Mouse (Mus musculus) MEL (cell line): Measurements from ENCODE around the gene Hvcn1.

Experiments used
- BHLHE40 ChIP-seq: IDR thresholded peaks from 2 replicates; pipeline ENCODE4 v1.6.1; 2012; ENCODE audit warnings: low read depth, mild to moderate bottlenecking, inconsistent platforms, low read length, improper control_type of control experiment, borderline replicate concordance
- CTCF ChIP-seq, 3 experiments: IDR thresholded peaks in 2 of 3; conservative IDR thresholded peaks in 1 of 3; 2 replicates each; pipeline ENCODE4 v1.5.1; 2011 to 2012; ENCODE audit warnings: low read length in 3 of 3, low read depth in 2 of 3, mild to moderate bottlenecking in 2 of 3, improper control_type of control experiment in 1 of 3, inconsistent platforms in 1 of 3, mixed read lengths in 1 of 3, moderate library complexity in 1 of 3; ENCODE audit not compliant: control insufficient read depth in 1 of 3, insufficient read depth in 1 of 3, poor library complexity in 1 of 3, severe bottlenecking in 1 of 3
- HCFC1 ChIP-seq: IDR thresholded peaks from 2 replicates; pipeline ENCODE4 v1.6.1; 2012; ENCODE audit warnings: low read depth, mild to moderate bottlenecking, inconsistent platforms, low read length, improper control_type of control experiment, moderate library complexity
- MAFK ChIP-seq: IDR thresholded peaks from 2 replicates; pipeline ENCODE4 v1.6.1; 2011; ENCODE audit warnings: low read depth, mild to moderate bottlenecking, low read length, improper control_type of control experiment, borderline replicate concordance
- MYB ChIP-seq: IDR thresholded peaks from 2 replicates; pipeline ENCODE4 v1.6.1; 2011; ENCODE audit warnings: mild to moderate bottlenecking, low read depth, low read length, improper control_type of control experiment
- POLR2A ChIP-seq, 2 experiments: IDR thresholded peaks; 2 replicates each; pipeline ENCODE4 v1.6.1; 2011 to 2012; ENCODE audit warnings: low read length in 2 of 2, mild to moderate bottlenecking in 2 of 2, control low read depth in 1 of 2, improper control_type of control experiment in 1 of 2, low read depth in 1 of 2, moderate library complexity in 1 of 2; ENCODE audit not compliant: control insufficient read depth in 1 of 2, insufficient read depth in 1 of 2, poor library complexity in 1 of 2
- POLR2AphosphoS5 ChIP-seq: IDR thresholded peaks from 2 replicates; pipeline ENCODE4 v1.6.1; 2012; ENCODE audit warnings: low read depth, borderline replicate concordance, mild to moderate bottlenecking, inconsistent platforms, low read length, moderate library complexity, mixed read lengths
- RAD21 ChIP-seq: IDR thresholded peaks from 2 replicates; pipeline ENCODE4 v1.6.1; 2011; ENCODE audit warnings: mild to moderate bottlenecking, low read depth, low read length, improper control_type of control experiment
- ZNF384 ChIP-seq: IDR thresholded peaks from 2 replicates; pipeline ENCODE4 v1.6.1; 2012; ENCODE audit warnings: low read depth, mild to moderate bottlenecking, inconsistent platforms, low read length, improper control_type of control experiment

- TF ChIP-seq POLR2AphosphoS5 (no peak), CTCF (IDR thresholded peaks at IDR 0.05 in 2 of 3, conservative IDR thresholded peaks at IDR 0.05 in 1 of 3; ENCODE audit: control insufficient read depth in 1 of 3, insufficient read depth in 1 of 3, low read depth in 2 of 3, low read length in 3 of 3, poor library complexity in 1 of 3, severe bottlenecking in 1 of 3) (no peak), MAFK (no peak), BHLHE40 (no peak), POLR2A (IDR thresholded peaks at IDR 0.05; ENCODE audit: control insufficient read depth in 1 of 2, insufficient read depth in 1 of 2, low read depth in 1 of 2, low read length in 2 of 2, poor library complexity in 1 of 2) (no peak), HCFC1 (no peak), RAD21 (no peak), MYB (no peak), ZNF384 (no peak)
These were observed 5.5 kb downstream of the Hvcn1 start for GRCm38 (mm10) chr5:122212125-122212524.
